Mouse (Mus musculus) limb, embryonic 11.5 days (tissue): Measurements from ENCODE around the gene Zfp239. TPM values are rescaled to one million over a fixed set of nuclear protein-coding genes. Genes with fewer than 3 reads are reported as not detected.

Experiments used
- ATAC-seq: fragments of 200-750 bp; cut with Nextera tagmentation; 2 replicates; pipeline ENCODE4 v1.8.0; 2017; ENCODE audit warnings: low read depth; ENCODE audit not compliant: insufficient number of reproducible peaks, low FRiP score, low TSS enrichment
- DNase-seq: peaks from one replicate; pipeline ENCODE4 v3.0.0-alpha.2; 2015; ENCODE audit warnings: low spot score
- H3K27ac ChIP-seq: fragments of 300-500 bp; sonication (generic); replicated peaks from 2 replicates; pipeline ENCODE4 v1.5.1; 2014; ENCODE audit warnings: low read depth, mild to moderate bottlenecking, low read length
- H3K27me3 ChIP-seq: fragments of 300-500 bp; sonication (generic); 2 replicates; pipeline ENCODE4 v1.6.1; 2014; ENCODE audit warnings: mild to moderate bottlenecking, low read length, mixed read lengths; ENCODE audit not compliant: control insufficient read depth, insufficient read depth
- H3K36me3 ChIP-seq: fragments of 300-500 bp; sonication (generic); 2 replicates; pipeline ENCODE4 v1.6.1; 2014; ENCODE audit warnings: mild to moderate bottlenecking, low read length, moderate library complexity, mixed read lengths; ENCODE audit not compliant: control insufficient read depth, insufficient read depth
- H3K4me1 ChIP-seq: fragments of 300-500 bp; sonication (generic); 2 replicates; pipeline ENCODE4 v1.6.1; 2014; ENCODE audit warnings: low read length, mixed read lengths; ENCODE audit not compliant: control insufficient read depth, insufficient read depth
- H3K4me2 ChIP-seq: fragments of 300-500 bp; sonication (generic); 2 replicates; pipeline ENCODE4 v1.6.1; 2014; ENCODE audit warnings: low read depth, mild to moderate bottlenecking, moderate library complexity; ENCODE audit not compliant: severe bottlenecking
- H3K4me3 ChIP-seq: fragments of 300-500 bp; sonication (generic); 2 replicates; pipeline ENCODE4 v1.5.1; 2014; ENCODE audit warnings: low read depth, low read length
- H3K9ac ChIP-seq: fragments of 300-500 bp; sonication (generic); 2 replicates; pipeline ENCODE4 v1.6.1; 2014; ENCODE audit warnings: mild to moderate bottlenecking, low read length
- H3K9me3 ChIP-seq: fragments of 300-500 bp; sonication (generic); 2 replicates; pipeline ENCODE4 v1.6.1; 2016; ENCODE audit warnings: low read length; ENCODE audit not compliant: control insufficient read depth
- WGBS: fragments of 180-500 bp; shearing (Covaris S2); extraction: QIAGEN DNeasy Blood & Tissue Kit; methylation state at CpG from one replicate; pipeline ENCODE4 v1.1.7; 2014; 5-methylcytosine and 5-hydroxymethylcytosine counted together
- polyA plus RNA-seq: library from polyadenylated mRNA; unstranded; fragments of >200 nt; fragmentation: Nextera tagmentation; extraction: Ambion mirVana; gene quantifications from 2 replicates; pipeline ENCODE4 v1.2.1, GENCODE M21; 2014

Zfp239 gene
- 13.2 and 16.2 TPM in 2 replicates for polyA plus RNA-seq

DNA sequence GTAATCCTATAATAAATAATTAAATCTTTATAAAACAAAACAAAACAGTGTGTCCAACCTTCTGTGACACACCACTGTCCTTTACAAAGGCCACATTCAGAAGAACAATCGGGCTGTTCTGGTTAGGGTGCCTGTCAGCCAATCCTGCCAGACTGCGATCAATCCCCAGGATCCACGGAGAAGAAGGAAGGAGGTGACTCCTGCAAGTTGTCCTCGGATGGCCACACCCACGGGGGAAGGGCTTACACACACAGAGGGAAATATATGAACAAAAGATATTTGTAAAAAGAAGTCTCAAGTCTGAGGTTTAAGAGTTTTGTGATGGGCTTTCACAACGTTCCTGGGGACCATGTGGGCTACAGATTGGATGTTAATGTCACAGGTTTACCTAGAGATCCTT is at the start of gene Zfp239:
Zfp239 (plus strand) TSS at position 253 of the 400 bp plus-strand sequence.
- peaks cover 4% of the 10 kb centered on the region; the same call in 1 of the 2 replicates for H3K4me1 ChIP-seq
- H3K27ac ChIP-seq, result no peak within 1 kb of the TSS
- DNase-seq (no peak), ATAC-seq (no peak)
- no peaks in the 10 kb centered on the region for H3K27me3 ChIP-seq
- 77% methylated on average over 6 of the region's 6 CpGs for WGBS
- peak within 1 kb of the TSS; percentile 77 for H3K4me3 ChIP-seq
- H3K9me3 ChIP-seq, result no peaks in the 10 kb centered on the region
- H3K36me3 ChIP-seq, result no peaks in the 10 kb centered on the region
- H3K9ac ChIP-seq, result peak within 1 kb of the TSS; percentile 83
- H3K4me2 ChIP-seq, result peak within 1 kb of the TSS; percentile 90

DNA sequence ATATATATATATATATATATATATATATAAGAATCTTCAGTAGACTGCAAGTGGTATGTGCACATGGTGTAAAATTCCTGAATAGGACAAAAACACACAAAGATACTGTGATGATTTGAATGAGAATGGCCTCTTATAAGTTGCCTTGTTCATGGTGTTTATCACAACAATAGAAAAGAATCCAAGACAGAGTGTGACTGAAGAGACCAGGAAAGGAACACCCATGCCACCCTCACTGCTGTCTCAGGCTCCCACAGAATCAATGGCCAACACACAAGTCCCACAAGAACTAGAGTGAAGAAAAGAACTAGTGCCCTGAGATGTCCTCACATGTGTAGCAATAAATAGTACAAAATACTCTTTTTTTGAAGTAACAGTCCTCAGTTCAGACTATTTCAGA is 47.2 kb upstream of the Zfp239 start:
- no peak overlapping the region for H3K9ac ChIP-seq
- H3K27me3 ChIP-seq, result no peaks in the 10 kb centered on the region
- H3K36me3 ChIP-seq, result no peaks in the 10 kb centered on the region
- DNase-seq (no peak), ATAC-seq (no peak)
- H3K27ac ChIP-seq, result no peak overlapping the region
- peaks cover 2% of the 10 kb centered on the region; the same call in 1 of the 2 replicates for H3K4me1 ChIP-seq
- no peak overlapping the region for H3K4me3 ChIP-seq
- H3K4me2 ChIP-seq, result no peak overlapping the region
- no peaks in the 10 kb centered on the region for H3K9me3 ChIP-seq

DNA sequence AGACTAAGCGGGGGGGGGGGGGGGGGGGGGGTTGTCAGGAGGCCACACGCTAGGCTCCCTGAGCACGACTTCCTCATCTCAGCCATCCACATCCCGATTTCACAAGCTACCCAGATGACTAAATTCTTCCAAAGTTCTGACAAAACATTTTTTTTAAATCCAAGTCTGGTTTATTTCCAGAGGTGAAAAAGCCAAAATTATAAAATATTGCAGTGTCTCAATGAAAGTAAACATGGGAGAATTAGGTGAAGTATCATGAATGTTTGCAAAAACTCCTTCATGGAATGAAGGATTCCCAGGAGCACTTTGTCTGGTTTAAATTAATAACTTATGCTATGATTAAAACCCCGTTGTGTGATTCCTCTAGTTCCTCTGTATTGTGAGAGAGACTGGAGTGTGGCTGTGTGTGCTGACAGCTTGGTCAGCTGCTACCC is 44.8 kb upstream of the Zfp239 start:
- DNase-seq, result no peak
- H3K4me2 ChIP-seq, result no peak overlapping the region
- ATAC-seq, result no peak
- H3K27me3 ChIP-seq, result no peaks in the 10 kb centered on the region
- no peaks in the 10 kb centered on the region for H3K4me1 ChIP-seq
- H3K27ac ChIP-seq, result no peak overlapping the region
- no peak overlapping the region for H3K4me3 ChIP-seq
- WGBS, result 71% methylated on average over 4 of the region's 5 CpGs
- no peaks in the 10 kb centered on the region for H3K9me3 ChIP-seq
- H3K36me3 ChIP-seq, result no peaks in the 10 kb centered on the region
- no peak overlapping the region for H3K9ac ChIP-seq

DNA sequence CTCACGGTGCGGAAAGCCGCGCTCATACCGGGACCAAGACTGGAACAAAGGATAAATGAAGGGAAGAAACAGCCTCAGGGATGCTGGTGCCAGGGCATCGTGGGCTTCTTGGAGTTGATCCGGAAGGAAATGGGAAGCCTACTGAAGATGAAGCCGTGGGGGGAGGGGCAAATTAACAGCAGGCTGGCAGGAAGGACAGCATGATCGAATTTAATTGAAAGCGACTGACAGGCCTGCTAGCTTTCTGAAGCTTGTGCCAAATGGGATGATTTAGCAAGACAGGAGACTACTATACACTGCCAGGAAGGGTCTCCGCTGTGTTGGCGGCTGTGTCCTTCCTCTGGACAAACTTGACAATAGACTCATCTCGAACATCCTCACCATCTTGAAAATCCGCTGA is 41.6 kb upstream of the Zfp239 start:
- ATAC-seq (no peak), DNase-seq (no peak)
- no peaks in the 10 kb centered on the region for H3K4me1 ChIP-seq
- no peak overlapping the region for H3K27ac ChIP-seq
- no peaks in the 10 kb centered on the region for H3K27me3 ChIP-seq
- H3K4me2 ChIP-seq, result no peak overlapping the region
- no peak overlapping the region for H3K4me3 ChIP-seq
- WGBS, result 89% methylated on average over 14 of the region's 14 CpGs
- no peak overlapping the region for H3K9ac ChIP-seq
- H3K36me3 ChIP-seq, result no peaks in the 10 kb centered on the region
- H3K9me3 ChIP-seq, result no peaks in the 10 kb centered on the region

GRCm38 (mm10) chr6:117825369-117825768 is 36.5 kb upstream of the Zfp239 start:
- Histone ChIP-seq H3K36me3 (no peaks in the 10 kb centered on the region), H3K9me3 (no peaks in the 10 kb centered on the region), H3K9ac (no peak overlapping the region), H3K4me1 (no peaks in the 10 kb centered on the region), H3K27ac (no peak overlapping the region), H3K4me2 (no peak overlapping the region), H3K27me3 (no peaks in the 10 kb centered on the region; the same call in 1 of the 2 replicates), H3K4me3 (no peak overlapping the region)
- DNase-seq (peak; percentile 87), ATAC-seq (peak; percentile 69; the same call in 1 of the 2 replicates)
- 17% methylated on average over 4 of the region's 4 CpGs for WGBS

DNA sequence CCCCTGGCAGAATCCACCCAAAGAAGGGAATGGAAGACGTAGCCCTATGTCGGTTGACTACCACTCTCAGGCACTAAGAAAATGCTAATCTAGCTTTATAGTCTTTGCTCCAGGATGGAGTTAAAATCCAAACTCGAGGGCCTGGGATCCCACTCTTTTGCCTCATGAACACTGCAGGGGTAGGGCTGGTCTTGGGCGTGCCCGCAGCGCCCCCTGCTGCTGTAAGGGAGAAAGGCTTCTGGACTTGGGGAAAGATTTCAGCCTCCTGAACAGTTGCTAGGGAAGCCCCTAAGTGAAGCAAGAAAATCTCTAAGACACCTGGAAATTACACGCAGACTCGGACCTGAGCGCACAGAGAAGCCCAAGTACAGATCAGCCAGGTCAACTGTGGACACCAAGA is 33.6 kb upstream of the Zfp239 start:
- no peaks in the 10 kb centered on the region for H3K4me1 ChIP-seq
- no peak overlapping the region for H3K4me3 ChIP-seq
- peak; percentile 88 for DNase-seq
- H3K27me3 ChIP-seq, result no peaks in the 10 kb centered on the region; the same call in 1 of the 2 replicates
- H3K9me3 ChIP-seq, result no peaks in the 10 kb centered on the region
- ATAC-seq, result no peak
- H3K4me2 ChIP-seq, result no peak overlapping the region
- H3K36me3 ChIP-seq, result no peaks in the 10 kb centered on the region
- H3K9ac ChIP-seq, result no peak overlapping the region
- H3K27ac ChIP-seq, result no peak overlapping the region
- WGBS, result 17% methylated on average over 9 of the region's 9 CpGs

DNA sequence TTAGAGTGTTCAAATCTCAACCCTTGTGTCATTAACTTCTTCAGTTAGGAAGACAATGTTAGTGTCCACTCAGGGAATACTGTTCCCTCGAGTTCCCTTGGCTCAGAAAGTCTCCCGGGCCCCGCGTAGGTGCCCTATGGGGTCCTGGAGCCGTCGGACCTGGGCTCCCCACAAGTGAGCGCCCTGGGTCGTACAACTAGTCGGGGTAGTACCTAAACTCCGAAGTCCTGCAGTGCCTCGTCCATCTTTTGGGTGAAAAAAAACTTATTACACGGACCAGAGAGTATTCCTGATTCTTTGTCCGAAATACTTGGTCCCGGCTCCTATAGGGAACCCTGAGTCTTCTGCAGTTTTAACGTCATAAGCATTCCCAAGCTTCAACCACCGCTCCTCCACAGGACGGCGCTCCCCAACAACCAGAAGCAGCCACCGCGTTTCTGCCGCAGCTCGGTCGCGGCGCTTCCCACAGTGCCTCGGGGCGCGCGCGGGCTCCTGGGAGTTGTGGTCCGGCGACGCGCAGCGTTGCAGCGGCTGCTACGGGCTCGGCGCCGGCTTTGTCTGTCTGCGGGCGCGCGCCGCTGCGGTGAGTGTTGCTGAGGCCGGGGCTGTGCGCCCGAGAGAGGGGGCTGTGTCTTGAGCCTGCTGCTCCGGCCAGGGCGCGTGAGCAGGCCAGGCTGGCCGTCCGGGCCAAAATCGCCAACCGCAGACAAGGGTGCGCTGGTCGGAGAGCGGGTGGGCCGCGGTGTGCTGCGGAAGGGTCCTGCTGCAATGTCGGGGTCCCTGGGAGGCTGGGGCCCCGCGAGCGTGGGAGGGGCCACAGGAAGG is 21.0 kb upstream of the Zfp239 start, which contains the start of gene Zfp637:
Zfp637 (plus strand) TSS at position 495 of the 825 bp plus-strand sequence.
- ATAC-seq (peak; percentile 92), DNase-seq (peak; percentile 97)
- under 1% methylated on average over 65 of the region's 66 CpGs for WGBS
- Histone ChIP-seq H3K27me3 (no peaks in the 10 kb centered on the region), H3K4me2 (peak within 1 kb of the TSS; percentile 58), H3K36me3 (peaks cover 17% of the 10 kb centered on the region), H3K27ac (peak within 1 kb of the TSS; percentile 84), H3K4me3 (peak within 1 kb of the TSS; percentile 66), H3K4me1 (no peaks in the 10 kb centered on the region), H3K9me3 (no peaks in the 10 kb centered on the region), H3K9ac (peak within 1 kb of the TSS; percentile 94)

DNA sequence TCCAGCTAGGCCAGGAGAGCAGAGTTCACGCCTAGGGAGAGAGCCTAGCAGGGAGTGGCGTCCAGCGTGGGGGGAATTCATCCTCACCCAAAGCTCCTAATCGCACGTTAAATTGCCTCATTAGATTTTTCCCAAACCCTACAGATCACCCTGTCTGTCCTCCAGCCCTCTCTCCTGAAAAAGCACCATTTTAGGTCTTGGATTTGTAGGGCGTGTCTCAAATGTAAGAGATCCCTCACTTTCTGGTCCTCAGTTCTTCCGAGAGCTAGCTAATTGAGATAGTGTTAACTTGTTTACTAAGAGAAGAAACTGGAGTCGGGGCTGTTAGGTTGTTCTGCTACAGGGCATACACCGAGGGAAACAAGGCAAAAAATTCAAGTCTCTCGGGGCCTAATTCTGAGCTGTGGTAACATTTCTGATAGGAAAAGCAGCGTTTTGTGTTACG is 20.4 kb upstream of the Zfp239 start:
- Histone ChIP-seq H3K4me1 (no peaks in the 10 kb centered on the region), H3K4me3 (peak overlapping the region; percentile 66), H3K27ac (peak overlapping the region; percentile 84), H3K27me3 (no peaks in the 10 kb centered on the region), H3K9me3 (no peaks in the 10 kb centered on the region), H3K36me3 (peaks cover 17% of the 10 kb centered on the region), H3K9ac (peak overlapping the region; percentile 94), H3K4me2 (peak overlapping the region; percentile 58)
- ATAC-seq (no peak), DNase-seq (no peak)
- whole genome bisulfite sequencing, result 16% methylated on average over 12 of the region's 12 CpGs
